Mouse (Mus musculus) midbrain, embryonic 11.5 days (tissue): ENCODE measurements around the gene Spag17. TPM values are rescaled to one million over a fixed set of nuclear protein-coding genes. Genes with fewer than 3 reads are reported as not detected.

Source experiments
- ATAC-seq: fragments of 200-750 bp; cut with Nextera tagmentation; 2 replicates; pipeline ENCODE4 v1.8.0; 2017; ENCODE audit warnings: moderate TSS enrichment, moderate library complexity; ENCODE audit not compliant: low FRiP score
- DNase-seq: peaks from one replicate; pipeline ENCODE4 v3.0.0; 2015; ENCODE audit warnings: low spot score; ENCODE audit errors: missing footprints
- H3K27ac ChIP-seq: fragments of 300-500 bp; sonication (generic); 2 replicates; pipeline ENCODE4 v1.5.1; 2014; ENCODE audit warnings: low read depth, low read length
- H3K27me3 ChIP-seq: fragments of 300-500 bp; sonication (generic); 2 replicates; pipeline ENCODE4 v1.6.1; 2014; ENCODE audit warnings: mild to moderate bottlenecking, low read length, moderate library complexity, mixed read lengths; ENCODE audit not compliant: control insufficient read depth, insufficient read depth
- H3K36me3 ChIP-seq: fragments of 300-500 bp; sonication (generic); 2 replicates; pipeline ENCODE4 v1.6.1; 2014; ENCODE audit warnings: mild to moderate bottlenecking, low read length, moderate library complexity, mixed read lengths; ENCODE audit not compliant: control insufficient read depth, insufficient read depth
- H3K4me1 ChIP-seq: fragments of 300-500 bp; sonication (generic); 2 replicates; pipeline ENCODE4 v1.6.1; 2014; ENCODE audit warnings: low read length; ENCODE audit not compliant: control insufficient read depth, insufficient read depth
- H3K4me2 ChIP-seq: fragments of 300-500 bp; sonication (generic); 2 replicates; pipeline ENCODE4 v1.6.1; 2014; ENCODE audit warnings: mild to moderate bottlenecking, moderate library complexity
- H3K4me3 ChIP-seq: fragments of 300-500 bp; sonication (generic); 2 replicates; pipeline ENCODE4 v1.5.1; 2014; ENCODE audit warnings: low read depth, low read length
- H3K9ac ChIP-seq: fragments of 300-500 bp; sonication (generic); 2 replicates; pipeline ENCODE4 v1.6.1; 2014; ENCODE audit warnings: low read length
- H3K9me3 ChIP-seq: fragments of 300-500 bp; sonication (generic); 2 replicates; pipeline ENCODE4 v1.6.1; 2016; ENCODE audit warnings: low read length; ENCODE audit not compliant: control insufficient read depth
- WGBS: fragments of 180-500 bp; shearing (Covaris S2); extraction: QIAGEN DNeasy Blood & Tissue Kit; methylation state at CpG from one replicate; pipeline ENCODE4 v1.1.7; 2014; 5-methylcytosine and 5-hydroxymethylcytosine counted together
- polyA plus RNA-seq: library from polyadenylated mRNA; unstranded; fragments of >200 nt; fragmentation: Nextera tagmentation; extraction: Ambion mirVana; gene quantifications from 2 replicates; pipeline ENCODE4 v1.2.1, GENCODE M21; 2014

Gene Spag17
- polyA plus RNA-seq, result 0.17 and 0.18 TPM in 2 replicates

DNA sequence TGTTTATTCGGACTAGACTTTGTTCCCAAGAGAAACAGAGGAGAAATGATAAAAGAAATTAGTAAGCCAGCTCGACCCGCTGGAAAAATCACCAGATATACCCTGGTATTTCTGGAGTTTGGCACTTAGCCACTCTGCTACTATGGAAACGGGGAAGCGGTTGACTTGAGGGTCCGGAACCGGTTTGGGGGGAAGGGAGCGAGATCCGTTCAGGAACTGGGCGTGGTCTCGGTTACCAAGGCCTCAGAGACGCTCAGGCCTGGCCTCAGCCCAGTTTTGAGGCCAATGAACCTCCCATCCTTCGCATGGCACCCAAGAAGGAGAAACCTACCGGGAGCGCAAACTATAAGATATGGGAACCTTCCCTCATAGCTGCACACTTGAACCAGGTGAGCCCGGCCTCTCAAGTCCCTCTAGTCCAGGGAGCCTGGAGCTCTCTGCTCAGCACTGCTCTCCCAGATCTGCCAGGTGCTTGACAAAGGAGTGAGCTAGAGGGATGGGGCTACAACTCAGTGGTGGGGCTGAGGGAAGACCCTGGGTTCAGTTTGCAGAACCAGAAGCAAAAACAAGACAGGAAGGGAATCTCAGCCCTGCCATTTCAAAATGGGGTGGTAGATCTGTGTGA is at the start of gene Spag17:
Gene Spag17 (plus strand): TSS at position 220 of the 625 bp plus-strand sequence.
- ATAC-seq (no peak), DNase-seq (no peak)
- WGBS, result 46% methylated on average over 16 of the region's 16 CpGs
- H3K27me3 ChIP-seq, result no peaks in the 10 kb centered on the region
- no peaks in the 10 kb centered on the region for H3K36me3 ChIP-seq
- no peak within 1 kb of the TSS for H3K9ac ChIP-seq
- no peaks in the 10 kb centered on the region for H3K9me3 ChIP-seq
- no peak within 1 kb of the TSS for H3K4me3 ChIP-seq
- H3K4me1 ChIP-seq, result no peaks in the 10 kb centered on the region
- no peak within 1 kb of the TSS for H3K4me2 ChIP-seq
- no peak within 1 kb of the TSS for H3K27ac ChIP-seq

- Histone ChIP-seq H3K36me3 (no peaks in the 10 kb centered on the region), H3K9me3 (no peaks in the 10 kb centered on the region), H3K4me1 (no peaks in the 10 kb centered on the region), H3K27me3 (no peaks in the 10 kb centered on the region), H3K27ac (no peak overlapping the region), H3K4me3 (no peak overlapping the region), H3K9ac (no peak overlapping the region), H3K4me2 (no peak overlapping the region)
- 84% methylated on average over 2 of the region's 2 CpGs for whole genome bisulfite sequencing
- DNase-seq, result no peak
- ATAC-seq, result no peak
These were observed 42.9 kb upstream of the Spag17 start for GRCm38 (mm10) chr3:99842333-99842732.

GRCm38 (mm10) chr3:99842808-99843207 is 42.4 kb upstream of the Spag17 start:
- WGBS, result 87% methylated on average over 3 of the region's 3 CpGs
- ATAC-seq, result no peak
- Histone ChIP-seq H3K36me3 (no peaks in the 10 kb centered on the region), H3K4me3 (no peak overlapping the region), H3K4me1 (no peaks in the 10 kb centered on the region), H3K4me2 (no peak overlapping the region), H3K9ac (no peak overlapping the region), H3K27ac (no peak overlapping the region), H3K27me3 (no peaks in the 10 kb centered on the region), H3K9me3 (no peaks in the 10 kb centered on the region)
- no peak for DNase-seq

- H3K4me1 ChIP-seq, result no peaks in the 10 kb centered on the region
- no peaks in the 10 kb centered on the region for H3K36me3 ChIP-seq
- DNase-seq (no peak), ATAC-seq (no peak)
- no peaks in the 10 kb centered on the region for H3K9me3 ChIP-seq
- no peaks in the 10 kb centered on the region for H3K27me3 ChIP-seq
- no peak overlapping the region for H3K4me2 ChIP-seq
- no peak overlapping the region for H3K9ac ChIP-seq
- WGBS, result 95% methylated on average over 6 of the region's 6 CpGs
- no peak overlapping the region for H3K4me3 ChIP-seq
- H3K27ac ChIP-seq, result no peak overlapping the region
These were observed 42.0 kb upstream of the Spag17 start for GRCm38 (mm10) chr3:99843233-99843632.

GRCm38 (mm10) chr3:99850926-99851325 is 34.3 kb upstream of the Spag17 start:
- Histone ChIP-seq H3K4me3 (no peak overlapping the region), H3K4me2 (no peak overlapping the region), H3K9ac (no peak overlapping the region), H3K36me3 (no peaks in the 10 kb centered on the region), H3K27ac (no peak overlapping the region), H3K9me3 (no peaks in the 10 kb centered on the region), H3K27me3 (no peaks in the 10 kb centered on the region), H3K4me1 (no peaks in the 10 kb centered on the region)
- ATAC-seq (no peak), DNase-seq (no peak)
- WGBS, result 85% methylated on average over 7 of the region's 7 CpGs

DNA sequence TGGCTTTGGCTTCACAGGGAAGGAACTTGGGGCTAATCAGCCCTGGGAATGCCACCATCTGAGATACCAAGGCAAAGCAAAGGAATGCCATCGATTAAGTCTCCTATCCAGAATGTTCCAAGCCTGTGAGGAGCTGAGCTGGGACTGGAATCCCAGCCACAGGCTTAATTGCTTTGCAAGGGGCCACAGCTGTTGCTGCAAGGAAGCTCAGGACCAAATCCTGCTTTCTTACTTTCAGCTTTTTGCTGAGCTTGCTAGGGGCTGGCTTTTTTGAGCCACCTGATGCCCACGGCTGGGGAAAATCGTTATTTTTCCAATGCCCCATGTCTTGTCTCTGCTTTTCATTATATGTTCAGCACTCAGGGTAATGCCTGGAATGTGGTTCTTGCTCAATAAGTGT is 30.6 kb upstream of the Spag17 start:
- ATAC-seq (no peak), DNase-seq (no peak)
- H3K9ac ChIP-seq, result no peak overlapping the region
- no peak overlapping the region for H3K27ac ChIP-seq
- H3K9me3 ChIP-seq, result no peaks in the 10 kb centered on the region
- H3K4me2 ChIP-seq, result no peak overlapping the region
- H3K36me3 ChIP-seq, result no peaks in the 10 kb centered on the region
- no peak overlapping the region for H3K4me3 ChIP-seq
- 62% methylated on average over 3 of the region's 3 CpGs for WGBS
- no peaks in the 10 kb centered on the region for H3K27me3 ChIP-seq
- no peaks in the 10 kb centered on the region for H3K4me1 ChIP-seq

DNA sequence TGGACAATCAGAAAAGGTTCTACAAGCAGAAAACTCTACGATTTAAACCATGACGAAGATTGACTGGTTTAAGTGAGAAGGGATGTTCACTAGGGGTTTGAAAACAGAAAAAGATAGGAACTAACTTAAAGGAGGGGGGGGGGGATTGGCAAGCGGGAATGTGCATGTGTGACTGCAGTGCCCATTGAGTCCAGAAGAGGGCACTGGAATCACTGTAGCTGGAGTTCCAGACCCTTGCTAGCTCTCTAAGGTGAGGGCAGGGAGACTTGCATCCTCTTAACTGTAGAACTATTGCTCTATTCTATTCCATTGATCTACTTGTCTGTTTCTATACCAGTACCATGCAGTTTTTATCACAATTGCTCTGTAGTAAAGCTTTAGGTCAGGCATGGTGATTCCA is 26.3 kb upstream of the Spag17 start:
- Histone ChIP-seq H3K36me3 (no peaks in the 10 kb centered on the region), H3K27ac (no peak overlapping the region), H3K9me3 (no peaks in the 10 kb centered on the region), H3K27me3 (no peaks in the 10 kb centered on the region), H3K9ac (no peak overlapping the region), H3K4me3 (no peak overlapping the region), H3K4me2 (no peak overlapping the region), H3K4me1 (no peaks in the 10 kb centered on the region)
- DNase-seq (no peak), ATAC-seq (no peak)
- 66% methylated on average over 3 of the region's 3 CpGs for WGBS

DNA sequence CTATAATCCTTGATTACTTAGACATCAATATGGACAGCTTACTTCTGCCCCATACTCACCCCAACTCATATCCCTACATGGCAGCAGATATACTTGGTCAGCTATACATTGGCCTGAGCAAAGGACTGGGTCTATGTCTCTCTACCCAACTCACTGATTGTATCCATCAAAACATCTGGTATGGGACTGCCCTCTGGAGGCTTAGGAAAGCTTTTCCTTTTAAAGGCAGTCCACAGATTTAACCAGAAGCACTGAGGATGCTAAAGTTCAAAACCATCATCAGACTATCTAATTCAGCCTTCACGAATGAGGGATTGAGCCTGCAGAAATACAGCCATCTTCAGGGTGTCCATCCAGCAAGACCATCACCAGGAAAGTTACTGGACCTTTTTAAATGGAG is 20.5 kb upstream of the Spag17 start:
- no peaks in the 10 kb centered on the region for H3K27me3 ChIP-seq
- H3K9me3 ChIP-seq, result no peaks in the 10 kb centered on the region
- no peak overlapping the region for H3K4me3 ChIP-seq
- no peaks in the 10 kb centered on the region for H3K4me1 ChIP-seq
- no peak for ATAC-seq
- WGBS, result 81% methylated on average over 1 of the region's 1 CpGs
- no peak overlapping the region for H3K9ac ChIP-seq
- no peaks in the 10 kb centered on the region for H3K36me3 ChIP-seq
- DNase-seq, result no peak
- no peak overlapping the region for H3K4me2 ChIP-seq
- H3K27ac ChIP-seq, result no peak overlapping the region

GRCm38 (mm10) chr3:99875137-99875536 is 10.1 kb upstream of the Spag17 start:
- Histone ChIP-seq H3K4me3 (no peak overlapping the region), H3K9ac (no peak overlapping the region)

More at GRCm38 (mm10) chr3:99875137-99875536, 10.1 kb upstream of the Spag17 start:
- Histone ChIP-seq H3K4me1 (no peaks in the 10 kb centered on the region), H3K9me3 (no peaks in the 10 kb centered on the region), H3K36me3 (no peaks in the 10 kb centered on the region), H3K27ac (no peak overlapping the region), H3K27me3 (no peaks in the 10 kb centered on the region), H3K4me2 (no peak overlapping the region)
- no peak for DNase-seq
- no peak for ATAC-seq
